Mouse (Mus musculus) left cerebral cortex, postnatal 36 days (tissue): ENCODE measurements around the gene Pacs1. TPM values are rescaled to one million over a fixed set of nuclear protein-coding genes. Genes with fewer than 3 reads are reported as not detected.
A peak's percentile ranks its signal among the peaks of the same experiment; 100 is the strongest.
"Not testable (repeated sequence)": the region's sequence is repeated elsewhere in the genome, so short reads cannot be mapped to it uniquely, and the experiment has no call there.

ENCODE experiments used
- DNase-seq, 2 experiments: peaks; one replicate each; pipeline ENCODE4 v3.0.0; 2021 to 2022; ENCODE audit warnings: low spot score in 2 of 2, mixed read lengths in 1 of 2
- intact Hi-C: fragments of 180-260 bp; cut with DNase I; formaldehyde crosslinking; loops from one replicate; pipeline ENCODE4 v1.15.1; 2025
- total RNA-seq, 2 experiments: library from RNA; stranded (reverse); gene quantifications; 2 replicates each; pipeline ENCODE4 v1.2.3; 2021

Pacs1 gene
- total RNA-seq, 2 experiments from 2014 or later, result 62.0 to 63.1 TPM

- no peak for DNase-seq
- intact Hi-C loops, result no loop called here
These were observed 164.2 kb downstream of the Pacs1 start for GRCm38 (mm10) chr19:5108702-5109101.

GRCm38 (mm10) chr19:5108271-5108575, 164.7 kb downstream of the Pacs1 start:
- intact Hi-C loops, result no loop called here
- DNase-seq, result no peak

- intact Hi-C loops, result no loop called here
- DNase-seq, result no peak
These were observed 165.2 kb downstream of the Pacs1 start for GRCm38 (mm10) chr19:5107556-5108270.

- intact Hi-C loops, result no loop called here
- DNase-seq, result peak; percentile 99
These were observed 166.2 kb downstream of the Pacs1 start, which contains the start of gene Rab1b for GRCm38 (mm10) chr19:5106731-5107191. Rab1b (minus strand) TSS chr19:5107072.

GRCm38 (mm10) chr19:5106074-5106473, 166.8 kb downstream of the Pacs1 start:
- intact Hi-C loops, result no loop called here
- no peak for DNase-seq

GRCm38 (mm10) chr19:5098363-5099143, 174.4 kb downstream of the Pacs1 start, which contains the start of gene Cnih2:
Cnih2 (minus strand) TSS chr19:5098521.
- intact Hi-C loops, result no loop called here

GRCm38 (mm10) chr19:5097521-5098362, 175.2 kb downstream of the Pacs1 start:
- intact Hi-C loops, result no loop called here
- DNase-seq, result no peak

More at GRCm38 (mm10) chr19:5098363-5099143, 174.4 kb downstream of the Pacs1 start, which contains the start of gene Cnih2:
- DNase-seq, result peak; percentile 70 to 84

- intact Hi-C loops, result loop anchor here (1.0 kb wide), 1 partner anchor 54 kb away; no protein-coding TSS in a partner anchor
These were observed 176.9 kb downstream of the Pacs1 start for GRCm38 (mm10) chr19:5095887-5096474.

GRCm38 (mm10) chr19:5094746-5095417, 178.0 kb downstream of the Pacs1 start:
- intact Hi-C loops, result loop anchor here (1.0 kb wide), 1 partner anchor 55 kb away; no protein-coding TSS in a partner anchor
- DNase-seq, result no peak

More at GRCm38 (mm10) chr19:5095887-5096474, 176.9 kb downstream of the Pacs1 start:
- no peak for DNase-seq

GRCm38 (mm10) chr19:5094243-5094632, 178.7 kb downstream of the Pacs1 start:
- DNase-seq, result peak; percentile 95 to 96
- intact Hi-C loops, result no loop called here

- no peak for DNase-seq
- intact Hi-C loops, result no loop called here
These were observed 179.3 kb downstream of the Pacs1 start for GRCm38 (mm10) chr19:5093481-5094242.

GRCm38 (mm10) chr19:5092083-5092482, 180.8 kb downstream of the Pacs1 start:
- DNase-seq, result no peak
- intact Hi-C loops, result no loop called here

- DNase-seq, result no peak
- intact Hi-C loops, result no loop called here
These were observed 183.6 kb downstream of the Pacs1 start for GRCm38 (mm10) chr19:5089324-5089723.

- DNase-seq, result peak; percentile 91 to 94
- intact Hi-C loops, result no loop called here
These were observed 184.8 kb downstream of the Pacs1 start, which contains the start of gene Yif1a for GRCm38 (mm10) chr19:5087884-5088728. Yif1a (plus strand) TSS chr19:5088538.

- DNase-seq, intact Hi-C loops: not testable (repeated sequence)
These were observed 186.4 kb downstream of the Pacs1 start for GRCm38 (mm10) chr19:5086533-5086932.

- intact Hi-C loops, result no loop called here
- DNase-seq, result peak in 1 of 2 experiments; percentile 75
These were observed 187.6 kb downstream of the Pacs1 start, which contains the start of gene Tmem151a for GRCm38 (mm10) chr19:5085145-5085863. Tmem151a (minus strand) TSS chr19:5085531.

GRCm38 (mm10) chr19:5084834-5085144, 188.1 kb downstream of the Pacs1 start:
- intact Hi-C loops, result no loop called here
- DNase-seq, result no peak
